Mouse (Mus musculus) erythroblast, embryonic 14.5 days (primary cell): Measurements from ENCODE around the gene Morn5. TPM values are rescaled to one million over a fixed set of nuclear protein-coding genes. Genes with fewer than 3 reads are reported as not detected.

Source experiments
- H3K27me3 ChIP-seq: 2 replicates; pipeline ENCODE4 v1.6.1; 2012; ENCODE audit warnings: inconsistent platforms; ENCODE audit not compliant: control insufficient read depth
- H3K36me3 ChIP-seq: 2 replicates; pipeline ENCODE4 v1.6.1; 2012; ENCODE audit warnings: mild to moderate bottlenecking, inconsistent platforms; ENCODE audit not compliant: control insufficient read depth
- H3K4me1 ChIP-seq: 2 replicates; pipeline ENCODE4 v1.6.1; 2012; ENCODE audit warnings: inconsistent platforms; ENCODE audit not compliant: control insufficient read depth
- H3K4me3 ChIP-seq: replicated peaks from 2 replicates; pipeline ENCODE3; 2012; ENCODE audit warnings: moderate library complexity, mild to moderate bottlenecking, inconsistent platforms
- H3K9me3 ChIP-seq: 2 replicates; pipeline ENCODE4 v1.6.1; 2012; ENCODE audit warnings: low read length, inconsistent platforms, mixed read lengths; ENCODE audit not compliant: control insufficient read depth
- GATA1 ChIP-seq: IDR thresholded peaks from 2 replicates; pipeline ENCODE4 v1.6.1; 2012; ENCODE audit warnings: low read length, inconsistent platforms, mixed read lengths
- TAL1 ChIP-seq: IDR thresholded peaks from 3 replicates; pipeline ENCODE4 v1.6.1; 2012; ENCODE audit warnings: low read length, inconsistent platforms, mixed read lengths
- polyA plus RNA-seq: library from polyadenylated mRNA; stranded (reverse); fragments of >175 nt; gene quantifications from 2 replicates; pipeline ENCODE4 v1.2.3, GENCODE M21; 2012

The Morn5 gene
- polyA plus RNA-seq, 1 experiment, result not detected

- Histone ChIP-seq H3K4me3 (no peak overlapping the region), H3K4me1 (no peaks in the 10 kb centered on the region), H3K36me3 (peaks cover 23% of the 10 kb centered on the region), H3K9me3 (no peaks in the 10 kb centered on the region), H3K27me3 (peaks cover 44% of the 10 kb centered on the region)
- no peak for TF ChIP-seq GATA1
- no peak for TF ChIP-seq TAL1
These were observed 63.4 kb downstream of the Morn5 start for GRCm38 (mm10) chr2:36112632-36113031.

- no peaks in the 10 kb centered on the region for H3K27me3 ChIP-seq
- no peaks in the 10 kb centered on the region for H3K4me1 ChIP-seq
- no peak overlapping the region for H3K4me3 ChIP-seq
- no peaks in the 10 kb centered on the region for H3K9me3 ChIP-seq
- TF ChIP-seq TAL1, result no peak
- no peak for TF ChIP-seq GATA1
- peaks cover 88% of the 10 kb centered on the region for H3K36me3 ChIP-seq
These were observed 77.7 kb downstream of the Morn5 start for GRCm38 (mm10) chr2:36126795-36127429.

GRCm38 (mm10) chr2:36127973-36128372 lies 78.7 kb downstream of the Morn5 start:
- Histone ChIP-seq H3K27me3 (no peaks in the 10 kb centered on the region), H3K9me3 (no peaks in the 10 kb centered on the region), H3K4me1 (no peaks in the 10 kb centered on the region), H3K4me3 (no peak overlapping the region), H3K36me3 (peaks cover 88% of the 10 kb centered on the region)
- TF ChIP-seq TAL1 (no peak), GATA1 (no peak)

GRCm38 (mm10) chr2:36129051-36129450 lies 79.8 kb downstream of the Morn5 start:
- H3K9me3 ChIP-seq, result no peaks in the 10 kb centered on the region
- TF ChIP-seq TAL1 (no peak), GATA1 (no peak)
- H3K4me1 ChIP-seq, result no peaks in the 10 kb centered on the region
- no peaks in the 10 kb centered on the region for H3K27me3 ChIP-seq
- peaks cover 89% of the 10 kb centered on the region for H3K36me3 ChIP-seq
- H3K4me3 ChIP-seq, result no peak overlapping the region

Other genes with a start within 250 kb of the Morn5 start
- 0.01 TPM in 2 replicates for gene Ttll11, start 69.5 kb upstream of the Morn5 start, polyA plus RNA-seq
- gene Ndufa8, start 52 bp upstream of the Morn5 start, polyA plus RNA-seq, result 6.0 and 7.6 TPM in 2 replicates
- gene Lhx6, start 56.0 kb downstream of the Morn5 start, polyA plus RNA-seq, result 0.02 TPM in 1 of 2 replicates, not detected in the other
- gene Mrrf, start 86.9 kb downstream of the Morn5 start, polyA plus RNA-seq, result 0.26 and 0.36 TPM in 2 replicates
- gene Rbm18, start 87.3 kb downstream of the Morn5 start, polyA plus RNA-seq, result 1.2 and 1.7 TPM in 2 replicates
- gene Ptgs1, start 181.0 kb downstream of the Morn5 start, polyA plus RNA-seq, result 0.09 TPM in 1 of 2 replicates, not detected in the other